Mouse (Mus musculus): ENCODE results near the gene Phldb2.

Gene Phldb2

GRCm38 (mm10) chr16:45841806-45842205 lies 111.6 kb downstream of the Phldb2 start:
- no peak for DNase-seq (ENCODE audit: low read depth, low spot score)

DNA sequence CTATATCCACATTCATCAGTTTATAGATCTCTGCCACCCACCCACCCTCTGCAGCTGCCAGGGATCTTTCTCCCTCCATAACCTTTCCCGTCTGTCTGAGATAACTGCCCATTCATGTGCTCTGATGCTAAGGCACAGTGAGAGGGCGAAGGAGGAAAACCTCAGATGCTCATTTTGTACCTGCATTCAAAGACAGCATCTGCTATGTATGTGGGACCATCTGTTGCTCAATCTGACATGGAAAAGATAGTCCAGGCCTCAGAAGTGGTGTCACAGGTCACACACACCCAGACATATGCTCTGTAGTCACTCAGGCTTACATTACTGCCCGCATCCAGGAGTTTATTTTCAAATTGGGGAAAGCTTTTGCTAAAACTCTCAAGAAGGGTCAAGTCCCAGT lies 112.4 kb downstream of the Phldb2 start:
- DNase-seq (ENCODE audit: low read depth, low spot score): no peak

- DNase-seq (ENCODE audit: low read depth, low spot score): no peak
Observed at GRCm38 (mm10) chr16:45837541-45838342, 115.7 kb downstream of the Phldb2 start.

DNA sequence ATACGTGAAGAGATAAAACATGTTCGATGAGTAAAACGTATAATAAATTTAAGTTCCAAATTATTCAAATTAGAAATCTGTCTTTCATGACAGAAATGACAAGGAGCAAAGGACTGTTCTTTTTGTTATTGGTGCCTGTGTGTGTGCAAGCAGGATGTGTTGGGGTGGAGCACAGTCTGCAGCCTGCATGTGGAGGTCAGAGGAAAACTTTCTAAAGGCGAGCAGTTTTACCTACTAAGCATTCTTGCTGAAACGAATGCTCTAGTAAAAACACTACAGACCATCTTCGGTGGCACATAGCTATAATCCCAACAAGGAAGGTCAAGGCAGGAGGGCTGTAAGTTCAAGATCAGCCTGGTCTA lies 120.7 kb downstream of the Phldb2 start:
- DNase-seq (ENCODE audit: low read depth, low spot score): no peak

- DNase-seq (ENCODE audit: low read depth, low spot score): peak; percentile 9
Observed at GRCm38 (mm10) chr16:45832061-45832746, 121.2 kb downstream of the Phldb2 start.

- DNase-seq (ENCODE audit: low read depth, low spot score): no peak
Observed at GRCm38 (mm10) chr16:45831094-45831872, 122.1 kb downstream of the Phldb2 start.

DNA sequence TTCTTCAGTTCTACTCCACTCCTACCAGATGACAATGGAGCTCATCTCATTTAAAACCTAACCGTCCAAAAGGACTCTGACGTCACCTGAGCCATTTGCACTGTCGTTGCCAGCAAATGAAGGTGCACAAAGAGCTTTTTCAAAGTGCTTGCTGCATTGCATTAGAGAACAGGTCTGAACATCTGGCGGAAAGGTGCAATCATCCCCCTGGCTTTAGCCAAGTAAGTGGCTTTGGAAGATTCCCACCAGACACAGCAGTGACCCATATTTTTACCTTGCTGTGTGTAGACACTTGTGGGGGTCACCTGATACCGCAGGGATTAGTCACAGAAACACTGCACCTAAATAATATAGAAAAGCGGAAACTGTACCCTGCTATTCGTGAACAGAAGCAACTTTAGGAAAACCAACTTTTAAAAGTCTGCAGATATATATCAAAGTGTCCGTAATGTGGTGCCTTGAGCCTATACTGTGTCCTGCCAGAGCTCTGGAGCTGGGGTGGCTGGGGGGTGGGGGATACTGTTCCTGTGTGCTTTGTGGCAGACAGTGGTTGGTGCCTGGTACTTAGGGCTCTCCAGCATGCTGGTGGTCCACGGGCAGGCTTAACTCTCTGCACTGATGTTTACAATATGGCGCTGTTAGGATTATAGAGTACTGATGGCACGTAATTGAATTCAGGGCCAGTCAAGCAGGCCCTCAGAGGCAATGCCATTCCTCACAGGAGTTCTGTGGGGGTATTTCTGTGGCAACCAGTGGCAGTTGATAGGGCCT lies 123.1 kb downstream of the Phldb2 start:
- no peak for DNase-seq (ENCODE audit: low read depth, low spot score)

- no peak for DNase-seq (ENCODE audit: low read depth, low spot score)
Observed at GRCm38 (mm10) chr16:45825309-45825708, 128.1 kb downstream of the Phldb2 start.

GRCm38 (mm10) chr16:45824025-45824424 lies 129.4 kb downstream of the Phldb2 start:
- no peak for DNase-seq (ENCODE audit: low read depth, low spot score)

DNA sequence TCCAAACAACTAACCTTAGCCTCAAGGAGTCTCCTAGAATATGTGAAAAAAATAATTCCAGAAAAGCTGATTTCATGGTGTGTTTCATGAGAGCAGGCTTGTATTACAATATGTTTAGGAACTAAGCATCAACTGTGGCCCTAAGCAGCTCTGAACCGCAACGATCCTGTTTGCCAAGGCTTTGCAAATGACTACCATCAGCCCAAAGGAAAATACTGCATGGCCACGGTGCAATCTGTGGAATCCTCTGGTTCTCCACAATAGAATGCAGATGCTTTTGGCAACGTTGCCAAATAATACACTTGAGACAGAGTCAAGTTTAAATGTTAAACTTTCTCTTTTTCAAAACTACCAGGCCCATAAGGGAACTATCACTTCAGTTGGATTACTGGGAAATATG lies 133.5 kb downstream of the Phldb2 start:
- no peak for DNase-seq (ENCODE audit: low read depth, low spot score)

- no peak for DNase-seq (ENCODE audit: low read depth, low spot score)
Observed at GRCm38 (mm10) chr16:45817795-45818194, 135.6 kb downstream of the Phldb2 start.

GRCm38 (mm10) chr16:45816670-45817069 lies 136.7 kb downstream of the Phldb2 start:
- peak; percentile 22 for DNase-seq (ENCODE audit: low read depth, low spot score)

DNA sequence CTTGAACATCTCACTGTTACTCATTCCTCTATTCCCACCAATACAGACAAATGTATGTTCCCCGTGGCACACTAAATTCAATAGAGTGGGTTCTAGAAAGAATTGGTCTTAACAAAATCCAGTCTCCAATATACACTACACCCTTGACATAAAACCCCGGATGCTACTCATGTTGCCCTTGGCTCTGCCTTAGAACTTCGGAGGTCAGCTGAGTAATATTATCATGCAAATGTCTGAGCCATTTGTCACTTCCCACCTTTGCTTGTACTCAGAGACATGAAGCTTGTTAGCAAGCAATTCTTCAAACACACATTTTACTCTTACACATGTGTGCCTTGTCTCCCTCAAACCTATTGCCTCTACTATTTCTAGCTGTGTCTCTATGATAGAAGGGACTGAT lies 138.8 kb downstream of the Phldb2 start:
- DNase-seq (ENCODE audit: low read depth, low spot score): no peak

GRCm38 (mm10) chr16:45811788-45812187 lies 141.6 kb downstream of the Phldb2 start:
- no peak for DNase-seq (ENCODE audit: low read depth, low spot score)

GRCm38 (mm10) chr16:45810829-45811326 lies 142.5 kb downstream of the Phldb2 start:
- DNase-seq (ENCODE audit: low read depth, low spot score): no peak

GRCm38 (mm10) chr16:45810155-45810554 lies 143.2 kb downstream of the Phldb2 start:
- DNase-seq (ENCODE audit: low read depth, low spot score): no peak

- no peak for DNase-seq (ENCODE audit: low read depth, low spot score)
Observed at GRCm38 (mm10) chr16:45804708-45805107, 148.7 kb downstream of the Phldb2 start.

DNA sequence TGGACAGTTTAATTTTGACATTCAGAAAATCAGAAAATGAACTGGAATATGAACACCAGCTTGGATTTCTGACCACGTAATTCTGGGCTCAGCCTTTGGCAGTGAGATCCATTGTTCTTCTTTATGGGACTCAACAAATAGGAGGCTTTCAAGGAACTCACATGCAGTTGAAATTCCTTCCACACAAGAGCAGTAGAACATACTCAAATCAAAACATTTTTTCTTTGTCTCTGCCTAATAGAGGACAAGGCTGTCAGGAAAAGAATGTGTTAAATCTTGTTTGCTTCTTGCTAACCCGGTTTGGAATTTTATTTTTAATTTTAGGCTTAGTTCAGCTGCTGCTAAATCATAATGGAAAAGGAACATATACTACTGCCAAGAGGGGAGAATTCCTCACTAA lies 153.0 kb downstream of the Phldb2 start:
- DNase-seq (ENCODE audit: low read depth, low spot score): no peak

DNA sequence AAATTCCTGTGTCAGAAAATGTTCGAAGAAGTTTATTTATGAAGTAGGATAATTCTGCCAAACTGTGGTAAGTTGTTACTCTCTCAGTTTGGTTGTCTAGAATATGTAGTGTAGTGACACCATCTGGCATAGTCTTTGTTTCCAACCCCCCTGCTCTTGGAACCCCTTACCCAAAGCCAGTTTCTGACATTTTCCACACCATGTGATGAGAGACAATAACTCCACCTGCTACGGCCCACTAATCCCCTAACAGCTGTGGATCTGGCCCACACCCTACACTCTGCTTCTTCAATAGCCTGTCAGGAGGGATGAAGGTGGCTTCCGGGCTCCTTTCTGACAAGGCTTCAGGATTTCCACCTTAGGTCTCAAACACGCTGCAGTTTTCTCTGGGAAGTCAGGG lies 154.2 kb downstream of the Phldb2 start:
- no peak for DNase-seq (ENCODE audit: low read depth, low spot score)

DNA sequence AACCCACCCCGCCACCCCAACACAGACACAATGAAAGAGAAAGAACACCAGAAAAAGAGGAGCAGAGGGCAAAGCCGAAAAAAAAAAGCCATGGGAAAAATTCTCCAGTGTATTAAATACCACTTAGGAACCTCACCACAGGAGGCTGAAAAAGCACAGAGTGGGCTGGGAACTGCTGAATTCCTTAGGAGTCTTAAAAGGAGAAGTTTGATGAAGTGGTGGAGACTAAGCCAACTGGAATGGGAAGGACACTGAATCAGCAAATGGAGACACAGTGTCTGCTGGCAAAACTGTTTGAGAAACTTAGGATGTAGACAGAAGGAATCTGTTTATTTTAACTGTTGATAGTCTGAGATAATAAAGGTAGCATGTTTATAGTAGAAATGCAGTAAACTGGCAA lies 154.8 kb downstream of the Phldb2 start:
- no peak for DNase-seq (ENCODE audit: low read depth, low spot score)

DNA sequence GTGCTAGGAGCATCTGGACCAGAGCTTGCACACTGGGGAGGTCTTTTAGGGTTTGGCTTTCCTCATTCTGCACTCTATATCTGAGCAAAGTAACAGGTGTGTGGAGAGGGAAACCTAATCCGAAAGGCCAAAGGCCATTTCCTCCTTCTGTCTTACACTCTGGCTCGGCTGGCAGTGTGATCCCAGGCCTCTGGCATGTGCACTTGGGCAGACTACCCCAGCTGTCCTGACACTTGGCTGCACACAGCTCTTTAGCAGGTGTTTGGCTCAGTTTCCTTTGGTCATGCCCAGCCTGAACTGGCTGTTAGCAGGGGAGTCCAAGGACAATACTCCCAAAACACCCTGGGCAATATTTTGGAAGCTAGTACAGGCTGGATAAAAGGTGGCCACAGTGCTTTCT lies 156.6 kb downstream of the Phldb2 start:
- DNase-seq (ENCODE audit: low read depth, low spot score): no peak
